Mouse (Mus musculus) olfactory bulb, adult 2 months (tissue): Measurements from ENCODE around the gene Aim2.

ENCODE experiments used
- CTCF ChIP-seq: fragments of 200-500 bp; IDR thresholded peaks from 2 replicates; pipeline ENCODE4 v1.5.1; 2012; ENCODE audit warnings: low read depth, mild to moderate bottlenecking, low read length, moderate library complexity; ENCODE audit not compliant: insufficient read depth
- POLR2A ChIP-seq: fragments of 200-500 bp; IDR thresholded peaks from 2 replicates; pipeline ENCODE4 v1.6.1; 2012; ENCODE audit warnings: mild to moderate bottlenecking, low read depth, low read length, moderate library complexity; ENCODE audit not compliant: insufficient read depth

GRCm38 (mm10) chr1:173427385-173427784 lies 76.7 kb downstream of the Aim2 start:
- TF ChIP-seq POLR2A (no peak), CTCF (no peak)
